Mouse (Mus musculus) C2C12 (cell line): Measurements from ENCODE around the gene Agap3. TPM values are rescaled to one million over a fixed set of nuclear protein-coding genes. Genes with fewer than 3 reads are reported as not detected.
A peak's percentile ranks its signal among the peaks of the same experiment; 100 is the strongest.

ENCODE experiments used
- H3K27me3 ChIP-seq: one replicate; pipeline ENCODE4 v1.6.1; 2011; ENCODE audit not compliant: control insufficient read depth, insufficient read depth, insufficient read length
- H3K36me3 ChIP-seq: one replicate; pipeline ENCODE4 v1.6.1; 2011; ENCODE audit not compliant: control insufficient read depth, insufficient read depth
- H3K4me3 ChIP-seq: one replicate; pipeline ENCODE4 v1.5.1; 2011; ENCODE audit warnings: mild to moderate bottlenecking, control low read depth; ENCODE audit not compliant: poor library complexity, insufficient read depth, severe bottlenecking
- H3K79me2 ChIP-seq: one replicate; pipeline ENCODE4 v1.6.1; 2011; ENCODE audit not compliant: control insufficient read depth, insufficient read depth
- H3K79me3 ChIP-seq: one replicate; pipeline ENCODE4 v1.6.1; 2011; ENCODE audit warnings: low read depth, control low read depth
- H3ac ChIP-seq: one replicate; pipeline ENCODE3; 2011; ENCODE audit warnings: low read depth; ENCODE audit not compliant: control insufficient read depth, insufficient read length
- CEBPB ChIP-seq: IDR thresholded peaks from one replicate; pipeline ENCODE4 v1.6.1; 2011; ENCODE audit warnings: low read depth, mild to moderate bottlenecking, control low read depth, moderate library complexity
- CTCF ChIP-seq: IDR thresholded peaks from one replicate; pipeline ENCODE4 v1.5.1; 2011; ENCODE audit not compliant: control insufficient read depth, insufficient read depth, insufficient read length
- FOSL1 ChIP-seq: IDR thresholded peaks from one replicate; pipeline ENCODE4 v1.8.0; 2011; ENCODE audit warnings: mild to moderate bottlenecking, low read length; ENCODE audit not compliant: poor library complexity, insufficient read depth, severe bottlenecking
- MAX ChIP-seq: IDR thresholded peaks from one replicate; pipeline ENCODE4 v1.6.1; 2011; ENCODE audit warnings: mild to moderate bottlenecking, control low read depth
- MYOD1 ChIP-seq: IDR thresholded peaks from one replicate; pipeline ENCODE4 v1.6.1; 2011; ENCODE audit warnings: low read depth; ENCODE audit not compliant: control insufficient read depth, insufficient read length
- MYOG ChIP-seq: IDR thresholded peaks from one replicate; pipeline ENCODE4 v1.6.1; 2011; ENCODE audit not compliant: control insufficient read depth, insufficient read length; ENCODE audit errors: extremely low read depth
- USF1 ChIP-seq: IDR thresholded peaks from one replicate; pipeline ENCODE4 v1.6.1; 2011; ENCODE audit warnings: low read depth, mild to moderate bottlenecking, control low read depth, moderate library complexity
- polyA plus RNA-seq: library from polyadenylated mRNA; unstranded; fragments of >200 nt; fragmentation: generic; extraction: Trizol; gene quantifications from one replicate; pipeline ENCODE4 v1.2.1, GENCODE M21; 2012; ENCODE audit warnings: missing spikeins

Agap3 gene
- polyA plus RNA-seq, 1 experiment: 119 TPM

DNA sequence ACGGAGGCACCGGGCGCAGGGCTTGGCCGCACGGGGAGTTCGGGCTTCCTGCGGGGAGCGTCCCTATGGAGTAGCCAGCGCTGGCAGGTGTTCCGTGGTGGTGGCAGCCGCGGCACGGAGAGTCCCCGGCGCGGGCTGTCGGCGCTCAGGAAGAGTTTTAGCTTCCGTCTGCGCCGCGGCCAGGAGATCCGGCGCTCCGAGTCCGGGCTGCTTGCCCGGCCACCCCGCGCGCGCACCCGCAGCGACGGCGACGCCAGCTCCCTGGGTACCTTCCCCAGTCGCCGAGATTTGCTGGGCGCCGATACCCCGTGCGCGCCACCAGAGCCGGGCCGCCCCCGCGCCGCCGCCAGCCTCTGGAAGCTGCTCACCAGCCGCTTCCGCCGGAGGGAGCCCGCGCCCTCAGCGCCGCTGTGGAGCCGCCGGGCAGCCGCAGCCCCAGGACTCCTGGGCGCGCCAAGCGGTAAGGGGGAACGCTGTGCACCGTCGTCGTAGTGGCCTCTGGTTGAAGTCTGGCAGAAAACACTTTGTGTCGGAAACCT lies 22.8 kb downstream of the Agap3 start:
- H3K27me3 ChIP-seq: no peaks in the 10 kb centered on the region
- H3ac ChIP-seq: no peak overlapping the region
- TF ChIP-seq CTCF (no peak), MYOG (no peak), MAX (no peak), MYOD1 (no peak), CEBPB (no peak), FOSL1 (no peak), USF1 (no peak)
- no peak overlapping the region for H3K4me3 ChIP-seq
- H3K36me3 ChIP-seq: peaks cover 37% of the 10 kb centered on the region
- H3K79me3 ChIP-seq: peaks cover 52% of the 10 kb centered on the region
- H3K79me2 ChIP-seq: peaks cover 75% of the 10 kb centered on the region

DNA sequence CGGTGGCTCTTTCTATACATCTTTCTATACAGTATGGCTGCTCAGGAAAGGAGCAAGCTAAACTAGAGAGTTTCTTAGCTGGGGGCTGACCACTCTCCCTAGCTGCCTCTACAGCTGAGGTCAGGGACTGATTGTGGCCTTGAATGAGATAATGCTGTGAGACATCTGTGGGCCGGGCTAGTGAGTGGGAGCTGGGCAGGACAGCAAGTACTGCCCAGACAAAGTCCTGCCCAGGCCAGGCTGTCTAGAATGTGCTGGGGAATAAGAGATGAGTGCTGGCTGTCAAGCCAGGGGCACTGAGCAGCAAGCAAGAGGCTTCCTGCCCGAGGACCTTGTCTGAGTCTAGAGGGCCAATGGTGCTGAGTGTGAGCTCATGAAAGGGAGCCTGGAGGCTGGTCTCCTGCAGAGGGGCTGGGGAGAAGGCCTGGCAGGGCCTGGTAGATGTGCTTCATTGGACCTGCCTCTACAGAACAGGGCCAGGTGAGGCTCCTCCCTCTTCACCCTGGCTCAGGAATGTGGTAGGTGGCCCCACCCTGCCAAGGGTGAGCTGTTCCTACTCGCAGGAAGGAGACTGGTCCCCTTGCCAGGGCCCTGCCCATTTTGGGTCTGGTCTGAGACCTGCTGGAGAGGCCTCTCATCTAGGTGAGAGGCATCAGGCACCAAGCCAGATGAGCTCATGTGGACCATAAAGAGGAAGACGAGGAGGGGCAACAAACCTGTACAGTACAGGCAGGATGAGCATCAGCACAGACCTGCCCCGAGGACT lies 23.7 kb downstream of the Agap3 start:
- TF ChIP-seq MAX (no peak), MYOG (no peak), MYOD1 (no peak), CTCF (no peak), FOSL1 (no peak), USF1 (no peak), CEBPB (no peak)
- no peak overlapping the region for H3K4me3 ChIP-seq

DNA sequence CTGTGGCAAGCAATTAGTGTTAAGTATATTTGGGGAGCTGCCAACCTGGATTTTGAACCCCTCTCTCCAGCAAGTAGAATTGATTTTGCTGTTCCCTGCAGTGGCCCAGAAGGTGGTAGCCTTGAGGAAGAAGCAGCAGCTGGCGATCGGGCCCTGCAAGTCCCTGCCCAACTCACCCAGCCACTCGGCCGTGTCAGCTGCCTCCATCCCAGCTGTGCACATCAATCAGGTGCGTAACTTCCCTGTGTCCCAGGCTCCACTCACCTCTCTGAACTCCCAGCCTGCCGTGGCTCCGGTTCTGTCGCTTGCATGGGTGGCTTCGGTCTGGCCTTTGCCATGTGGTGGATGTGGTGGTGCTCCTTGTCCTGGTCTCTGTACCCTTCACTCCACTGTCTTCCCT lies 25.9 kb downstream of the Agap3 start:
- no peak overlapping the region for H3K4me3 ChIP-seq
- no peaks in the 10 kb centered on the region for H3K27me3 ChIP-seq
- peaks cover 25% of the 10 kb centered on the region for H3K79me3 ChIP-seq
- no peak for TF ChIP-seq USF1
- TF ChIP-seq MAX: no peak
- TF ChIP-seq MYOG: no peak
- TF ChIP-seq CTCF: no peak
- TF ChIP-seq FOSL1: no peak
- TF ChIP-seq MYOD1: no peak
- no peak for TF ChIP-seq CEBPB
- no peak overlapping the region for H3ac ChIP-seq
- H3K79me2 ChIP-seq: peaks cover 44% of the 10 kb centered on the region
- peaks cover 49% of the 10 kb centered on the region for H3K36me3 ChIP-seq

More for the DNA sequence above, 23.7 kb downstream of the Agap3 start:
- Histone ChIP-seq H3K36me3 (peaks cover 42% of the 10 kb centered on the region), H3K27me3 (no peaks in the 10 kb centered on the region), H3ac (no peak overlapping the region), H3K79me3 (peaks cover 45% of the 10 kb centered on the region), H3K79me2 (peaks cover 67% of the 10 kb centered on the region)

DNA sequence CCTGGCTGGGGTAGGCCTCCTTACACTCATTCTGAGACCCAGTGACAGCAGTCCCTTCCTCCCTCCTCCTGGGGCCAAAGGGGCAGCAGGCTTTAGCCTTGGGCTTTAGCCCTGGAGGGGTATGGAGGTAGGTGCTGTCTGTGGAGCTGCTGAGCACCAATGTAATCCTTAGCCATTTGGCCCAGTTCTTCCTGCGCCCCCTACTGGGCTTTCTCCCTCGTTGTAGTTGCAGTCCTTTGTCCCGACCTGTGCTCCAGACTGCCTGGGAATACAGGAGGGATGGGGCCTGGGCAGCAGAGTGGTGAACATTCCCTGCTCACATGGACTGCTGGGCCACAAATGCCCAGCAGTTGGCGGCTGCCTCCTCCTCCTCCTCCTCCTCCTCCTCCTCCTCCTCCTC lies 29.7 kb downstream of the Agap3 start:
- TF ChIP-seq CEBPB (no peak), CTCF (peak; percentile 26), MYOG (no peak), USF1 (no peak), MYOD1 (no peak), MAX (no peak), FOSL1 (no peak)
- Histone ChIP-seq H3K36me3 (peaks cover 53% of the 10 kb centered on the region), H3K79me2 (peaks cover 7% of the 10 kb centered on the region), H3K27me3 (no peaks in the 10 kb centered on the region), H3K4me3 (no peak overlapping the region), H3ac (no peak overlapping the region), H3K79me3 (peaks cover under 1% of the 10 kb centered on the region)

DNA sequence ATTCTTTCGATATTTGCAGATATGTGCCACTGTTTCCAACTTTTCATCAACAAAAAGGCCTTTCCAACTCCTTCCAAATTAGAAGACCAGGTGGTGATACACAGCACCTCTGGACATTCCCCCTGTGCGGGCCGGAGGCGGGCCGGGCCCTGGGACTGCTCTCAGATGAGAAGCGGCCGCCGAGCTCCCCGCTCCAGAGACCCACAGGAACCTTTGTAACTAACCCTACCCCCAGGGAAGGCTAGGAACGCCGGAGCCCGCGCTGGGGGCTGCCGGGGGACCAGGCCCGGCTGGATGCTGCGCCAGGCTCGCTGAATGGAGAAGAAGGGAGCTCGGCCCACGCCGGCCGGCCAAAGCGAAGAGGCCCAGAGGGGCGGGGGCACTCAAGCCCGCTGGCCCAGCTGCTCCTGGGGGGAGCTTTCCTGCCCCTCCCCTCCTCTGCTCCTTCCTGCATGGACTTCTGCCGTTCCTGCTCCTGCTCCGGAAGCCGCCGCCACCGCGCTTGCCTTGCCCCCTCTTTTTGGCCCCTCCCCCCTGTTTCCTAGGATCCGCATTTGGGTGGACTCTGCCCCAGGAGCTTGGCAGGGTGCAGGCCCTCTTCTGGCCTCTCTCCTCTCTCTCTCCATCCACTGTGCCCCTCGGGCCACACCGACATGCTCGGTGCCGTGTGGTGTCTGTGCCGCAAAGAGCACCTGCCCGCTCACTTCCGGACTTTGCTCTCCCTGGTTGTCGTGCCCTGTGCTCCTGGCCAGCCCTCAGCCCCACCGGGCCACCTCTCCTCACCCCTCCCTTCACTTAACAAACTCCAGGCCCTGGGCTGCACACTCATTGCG lies 30.5 kb downstream of the Agap3 start:
- Histone ChIP-seq H3ac (no peak overlapping the region), H3K4me3 (no peak overlapping the region), H3K36me3 (peaks cover 53% of the 10 kb centered on the region), H3K79me3 (no peaks in the 10 kb centered on the region), H3K79me2 (no peaks in the 10 kb centered on the region), H3K27me3 (no peaks in the 10 kb centered on the region)
- no peak for TF ChIP-seq CEBPB
- no peak for TF ChIP-seq CTCF
- TF ChIP-seq FOSL1: no peak
- TF ChIP-seq MAX: no peak
- TF ChIP-seq MYOD1: no peak
- no peak for TF ChIP-seq USF1
